Comparison of ENCODE assay signal across 13 mouse cellular contexts in genomic region chr5:149164881-149165280, GRCm38 (mm10). TPM values are rescaled to one million over a fixed set of nuclear protein-coding genes. Genes with fewer than 3 reads are reported as not detected.
DNase-seq lines count a peak whose midpoint lies in the region; ATAC-seq and TF ChIP-seq lines count a peak whose summit lies in the region.
"Had no signal": no experiment of that assay in that cellular context is flagged by ENCODE, and none has a peak within 500 bp of the region (broad histone marks: within the 10 kb centered on the region; RNA-seq: fewer than 3 reads in every experiment).

No protein-coding gene starts in this region.

- TF ChIP-seq EP300 in heart, postnatal 0 days (IDR thresholded peaks at IDR 0.05; ENCODE audit: low read depth), result no peak
- no peak for TF ChIP-seq EP300 in liver, embryonic 14.5 days (IDR thresholded peaks at IDR 0.05; ENCODE audit: low read depth)

- DNase-seq in heart, postnatal 0 days (ENCODE audit: low spot score), result peak; percentile 23
- DNase-seq in heart, postnatal 36 days, result no peak
- DNase-seq in embryonic facial prominence, embryonic 10.5 days (ENCODE audit: low spot score), result no peak
- no peak for DNase-seq in liver, embryonic 14.5 days (ENCODE audit: low read depth in 3 of 3, low spot score in 3 of 3)
- no peak for DNase-seq in frontal cortex, postnatal 14 days (ENCODE audit: low spot score in 2 of 2)
- no peak for DNase-seq in frontal cortex, adult 2 months (ENCODE audit: extremely low spot score in 1 of 2, low spot score in 1 of 2)
- DNase-seq in hindbrain, embryonic 11.5 days (ENCODE audit: low spot score), result no peak
- DNase-seq: cerebellum, adult 2 months; lung, adult 2 months had no signal

- no peaks in the 10 kb centered on the region for H3K36me3 ChIP-seq in heart, postnatal 0 days (replicated peaks; ENCODE audit: control insufficient read depth, insufficient read depth, low read length)
- no peaks in the 10 kb centered on the region for H3K36me3 ChIP-seq in embryonic facial prominence, embryonic 10.5 days (replicated peaks)
- H3K36me3 ChIP-seq in kidney, embryonic 16.5 days (ENCODE audit: insufficient read depth, low read length), result no peaks in the 10 kb centered on the region
- H3K36me3 ChIP-seq in liver, embryonic 14.5 days (replicated peaks; ENCODE audit: control insufficient read depth, insufficient read depth, low read depth), result no peaks in the 10 kb centered on the region
- no peaks in the 10 kb centered on the region for H3K36me3 ChIP-seq in hindbrain, embryonic 11.5 days (ENCODE audit: control insufficient read depth, insufficient read depth, low read length)
- H3K36me3 ChIP-seq: embryonic facial prominence, embryonic 13.5 days had no signal

- H3K27me3 ChIP-seq in heart, postnatal 0 days (ENCODE audit: control insufficient read depth, insufficient read depth, low read length), result no peaks in the 10 kb centered on the region
- H3K27me3 ChIP-seq in embryonic facial prominence, embryonic 10.5 days (replicated peaks; ENCODE audit: low read depth, poor library complexity, severe bottlenecking), result no peaks in the 10 kb centered on the region
- H3K27me3 ChIP-seq in kidney, embryonic 16.5 days (ENCODE audit: insufficient read depth, low read length), result no peaks in the 10 kb centered on the region
- no peaks in the 10 kb centered on the region for H3K27me3 ChIP-seq in liver, embryonic 14.5 days (ENCODE audit: control insufficient read depth, insufficient read depth, low read length)
- H3K27me3 ChIP-seq in hindbrain, embryonic 11.5 days (ENCODE audit: control insufficient read depth, insufficient read depth, low read length), result no peaks in the 10 kb centered on the region
- H3K27me3 ChIP-seq: embryonic facial prominence, embryonic 13.5 days had no signal

- peak; percentile 53; the same call in 1 of the 2 replicates for ATAC-seq in heart, postnatal 0 days (ENCODE audit: insufficient read depth, low read depth)
- ATAC-seq in kidney, embryonic 16.5 days (ENCODE audit: low FRiP score, low TSS enrichment), result peak; percentile 74
- peak; percentile 45; the same call in 1 of the 2 replicates for ATAC-seq in liver, embryonic 14.5 days (ENCODE audit: insufficient read depth)
- no peak for ATAC-seq in hindbrain, embryonic 11.5 days (ENCODE audit: low FRiP score)
- ATAC-seq: forebrain, embryonic 16.5 days had no signal

- H3K4me1 ChIP-seq in heart, postnatal 0 days (ENCODE audit: control insufficient read depth, insufficient read depth), result no peaks in the 10 kb centered on the region
- H3K4me1 ChIP-seq in embryonic facial prominence, embryonic 10.5 days, result peaks cover 14% of the 10 kb centered on the region
- 0 out of 2 replicates have a peak, but pooled peaks cover 8% of the 10 kb centered on the region for H3K4me1 ChIP-seq in kidney, embryonic 16.5 days (ENCODE audit: insufficient read depth, low read length)
- no peaks in the 10 kb centered on the region for H3K4me1 ChIP-seq in liver, embryonic 14.5 days (replicated peaks; ENCODE audit: control insufficient read depth in 2 of 2, insufficient read depth in 2 of 2, low read length in 1 of 2)
- H3K4me1 ChIP-seq in hindbrain, embryonic 11.5 days (replicated peaks; ENCODE audit: control insufficient read depth, insufficient read depth, low read length), result no peaks in the 10 kb centered on the region
- H3K4me1 ChIP-seq: embryonic facial prominence, embryonic 13.5 days had no signal

- H3K4me2 ChIP-seq in heart, postnatal 0 days (ENCODE audit: low read depth, low read length), result no peak overlapping the region
- no peak overlapping the region for H3K4me2 ChIP-seq in kidney, embryonic 16.5 days (replicated peaks; ENCODE audit: low read depth, low read length)
- H3K4me2 ChIP-seq in liver, embryonic 14.5 days (ENCODE audit: low read depth), result no peak overlapping the region
- no peak overlapping the region for H3K4me2 ChIP-seq in hindbrain, embryonic 11.5 days (replicated peaks; ENCODE audit: low read depth, low read length)
- H3K4me2 ChIP-seq: embryonic facial prominence, embryonic 13.5 days had no signal

- TF ChIP-seq CTCF in heart, postnatal 0 days (IDR thresholded peaks at IDR 0.05; ENCODE audit: low read depth), result no peak
- TF ChIP-seq CTCF in liver, embryonic 14.5 days (IDR thresholded peaks at IDR 0.05; ENCODE audit: low read depth), result no peak

- H3K9me3 ChIP-seq in heart, postnatal 0 days (replicated peaks; ENCODE audit: control insufficient read depth, low read length), result no peaks in the 10 kb centered on the region
- H3K9me3 ChIP-seq in embryonic facial prominence, embryonic 10.5 days, result no peaks in the 10 kb centered on the region
- no peaks in the 10 kb centered on the region for H3K9me3 ChIP-seq in kidney, embryonic 16.5 days (ENCODE audit: low read length)
- H3K9me3 ChIP-seq in liver, embryonic 14.5 days (ENCODE audit: control insufficient read depth, low read length), result no peaks in the 10 kb centered on the region
- H3K9me3 ChIP-seq in hindbrain, embryonic 11.5 days (ENCODE audit: control insufficient read depth, low read length), result no peaks in the 10 kb centered on the region
- H3K9me3 ChIP-seq: embryonic facial prominence, embryonic 13.5 days; megakaryocyte, embryonic 14.5 days had no signal

- 51% methylated on average over 7 of the region's 7 CpGs for WGBS in heart, postnatal 0 days
- 35% methylated on average over 7 of the region's 7 CpGs for WGBS in embryonic facial prominence, embryonic 10.5 days
- 23% methylated on average over 7 of the region's 7 CpGs for WGBS in kidney, embryonic 16.5 days
- 47% methylated on average over 7 of the region's 7 CpGs for WGBS in liver, embryonic 14.5 days (ENCODE audit: insufficient replicate concordance)
- 44% methylated on average over 7 of the region's 7 CpGs for WGBS in hindbrain, embryonic 11.5 days

- H3K27ac ChIP-seq in heart, postnatal 0 days (ENCODE audit: low read depth), result no peak overlapping the region
- H3K27ac ChIP-seq in embryonic facial prominence, embryonic 10.5 days (replicated peaks), result peak overlapping the region; percentile 41; the same call in 1 of the 2 replicates
- no peak overlapping the region for H3K27ac ChIP-seq in kidney, embryonic 16.5 days (ENCODE audit: low read length)
- no peak overlapping the region for H3K27ac ChIP-seq in liver, embryonic 14.5 days
- H3K27ac ChIP-seq in hindbrain, embryonic 11.5 days (ENCODE audit: low read depth, low read length), result no peak overlapping the region
- H3K27ac ChIP-seq: embryonic facial prominence, embryonic 13.5 days had no signal

- no peak overlapping the region for H3K4me3 ChIP-seq in heart, postnatal 0 days (ENCODE audit: low read depth, low read length)
- H3K4me3 ChIP-seq in embryonic facial prominence, embryonic 10.5 days, result no peak overlapping the region
- H3K4me3 ChIP-seq in kidney, embryonic 16.5 days (ENCODE audit: low read length), result no peak overlapping the region
- no peak overlapping the region for H3K4me3 ChIP-seq in liver, embryonic 14.5 days (ENCODE audit: insufficient read depth in 1 of 2, low read depth in 2 of 2, low read length in 2 of 2)
- H3K4me3 ChIP-seq in hindbrain, embryonic 11.5 days (ENCODE audit: low read depth, low read length), result no peak overlapping the region
- H3K4me3 ChIP-seq: embryonic facial prominence, embryonic 13.5 days; megakaryocyte, embryonic 14.5 days had no signal

- intact Hi-C loops in heart, postnatal 36 days (cut with DNase I), result loop anchor here (2.0 kb wide), 1 partner anchor 14 kb away; no protein-coding TSS in a partner anchor

- no peak overlapping the region for H3K9ac ChIP-seq in heart, postnatal 0 days (replicated peaks; ENCODE audit: low read depth, low read length)
- no peak overlapping the region for H3K9ac ChIP-seq in kidney, embryonic 16.5 days (replicated peaks; ENCODE audit: low read length)
- H3K9ac ChIP-seq in liver, embryonic 14.5 days (replicated peaks), result no peak overlapping the region
- H3K9ac ChIP-seq in hindbrain, embryonic 11.5 days (ENCODE audit: low read depth, low read length), result no peak overlapping the region
- H3K9ac ChIP-seq: embryonic facial prominence, embryonic 13.5 days had no signal

RNA-seq across cellular contexts. Expression of gene Uspl1, which starts 19.3 kb away (rescaled TPM):
- total RNA-seq in heart, postnatal 0 days (2014; rRNA removed; ENCODE audit: low replicate concordance), result 18.9 and 23.6 TPM in 2 replicates
- polyA plus RNA-seq in heart, postnatal 0 days (2015; fragmentation: Nextera tagmentation; extraction: Ambion mirVana), result 17.6 and 17.8 TPM in 2 replicates
- total RNA-seq in heart, postnatal 36 days (2021), result 10 to 100 TPM; 18.3 to 18.6 TPM
- 76.3 and 78.3 TPM in 2 replicates for polyA plus RNA-seq in embryonic facial prominence, embryonic 10.5 days (2016; fragmentation: Nextera tagmentation; extraction: Ambion mirVana)
- polyA plus RNA-seq in kidney, embryonic 16.5 days (2015; fragmentation: Nextera tagmentation; extraction: Ambion mirVana), result 41.1 and 45.2 TPM in 2 replicates
- polyA plus RNA-seq in liver, embryonic 14.5 days (2012; rRNA removed), result 6.8 and 8.9 TPM in 2 replicates
- polyA plus RNA-seq in liver, embryonic 14.5 days (2014; fragmentation: Nextera tagmentation; extraction: Ambion mirVana), result 18.6 and 22.8 TPM in 2 replicates
- polyA plus RNA-seq in frontal cortex, adult 2 months (2012; rRNA removed), result 24.9 and 25.0 TPM in 2 replicates
- 73.7 and 79.9 TPM in 2 replicates for polyA plus RNA-seq in hindbrain, embryonic 11.5 days (2014; fragmentation: Nextera tagmentation; extraction: Ambion mirVana)

RNA-seq across cellular contexts. Expression of gene Hmgb1, which starts 19.4 kb away (rescaled TPM):
- 107 and 193 TPM in 2 replicates for total RNA-seq in heart, postnatal 0 days (2014; rRNA removed; ENCODE audit: low replicate concordance)
- polyA plus RNA-seq in heart, postnatal 0 days (2015; fragmentation: Nextera tagmentation; extraction: Ambion mirVana), result 495 and 540 TPM in 2 replicates
- 100 to 1,000 TPM in 1 of 2 experiments, 10 to 100 TPM in 1; 91.5 to 111 TPM for total RNA-seq in heart, postnatal 36 days (2021)
- polyA plus RNA-seq in embryonic facial prominence, embryonic 10.5 days (2016; fragmentation: Nextera tagmentation; extraction: Ambion mirVana), result 1,556 and 1,753 TPM in 2 replicates
- polyA plus RNA-seq in kidney, embryonic 16.5 days (2015; fragmentation: Nextera tagmentation; extraction: Ambion mirVana), result 1,366 and 1,384 TPM in 2 replicates
- 63.4 and 176 TPM in 2 replicates for polyA plus RNA-seq in liver, embryonic 14.5 days (2012; rRNA removed)
- polyA plus RNA-seq in liver, embryonic 14.5 days (2014; fragmentation: Nextera tagmentation; extraction: Ambion mirVana), result 553 and 555 TPM in 2 replicates
- polyA plus RNA-seq in frontal cortex, adult 2 months (2012; rRNA removed), result 210 and 214 TPM in 2 replicates
- polyA plus RNA-seq in hindbrain, embryonic 11.5 days (2014; fragmentation: Nextera tagmentation; extraction: Ambion mirVana), result 1,633 and 1,649 TPM in 2 replicates
